Mouse (Mus musculus): ENCODE results near the gene Pde4dip.

Pde4dip gene

GRCm38 (mm10) chr3:97649022-97649421 lies 239.5 kb downstream of the Pde4dip start:
- DNase-seq (ENCODE audit: low read depth, low spot score), result no peak

- no peak for DNase-seq (ENCODE audit: low read depth, low spot score)
Observed at GRCm38 (mm10) chr3:97648518-97648917, 240.0 kb downstream of the Pde4dip start.

GRCm38 (mm10) chr3:97642001-97642400 lies 246.5 kb downstream of the Pde4dip start:
- DNase-seq (ENCODE audit: low read depth, low spot score), result no peak

DNA sequence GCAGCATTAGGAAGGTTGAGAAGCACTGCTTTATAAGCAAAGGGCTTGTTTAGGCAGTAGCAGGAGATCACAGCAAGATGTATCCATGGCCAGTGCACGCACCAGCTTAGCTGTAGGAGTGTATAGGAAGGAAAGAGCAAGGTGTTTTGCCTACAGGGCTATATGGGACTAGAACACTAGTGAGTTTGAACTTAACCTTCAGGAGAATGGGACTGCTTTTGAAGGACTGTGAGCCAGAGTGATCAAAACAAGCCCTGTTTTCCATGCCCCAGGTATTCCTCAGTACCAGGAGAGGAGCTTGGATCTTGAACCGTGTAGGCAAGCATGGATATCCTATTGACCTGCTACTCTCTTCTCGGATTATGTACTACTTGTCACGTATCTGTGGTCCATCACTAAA lies 247.1 kb downstream of the Pde4dip start:
- no peak for DNase-seq (ENCODE audit: low read depth, low spot score)
